Mouse (Mus musculus) stomach, embryonic 16.5 days (tissue): Measurements from ENCODE around the gene Dok5. TPM values are rescaled to one million over a fixed set of nuclear protein-coding genes. Genes with fewer than 3 reads are reported as not detected.

ENCODE experiments used
- ATAC-seq: fragments of 200-750 bp; cut with Nextera tagmentation; 2 replicates; pipeline ENCODE4 v1.8.0; 2017; ENCODE audit warnings: moderate number of reproducible peaks, moderate TSS enrichment; ENCODE audit not compliant: insufficient read depth, low FRiP score
- H3K27ac ChIP-seq: fragments of 300-500 bp; sonication (generic); 2 replicates; pipeline ENCODE4 v1.5.1; 2014; ENCODE audit warnings: low read length
- H3K27me3 ChIP-seq: fragments of 300-500 bp; sonication (generic); 2 replicates; pipeline ENCODE4 v1.6.1; 2014; ENCODE audit warnings: low read length, control low read depth, mixed read lengths; ENCODE audit not compliant: control insufficient read depth, insufficient read depth
- H3K36me3 ChIP-seq: fragments of 300-500 bp; sonication (generic); 2 replicates; pipeline ENCODE4 v1.6.1; 2014; ENCODE audit warnings: low read length; ENCODE audit not compliant: control insufficient read depth, insufficient read depth
- H3K4me1 ChIP-seq: fragments of 300-500 bp; sonication (generic); 2 replicates; pipeline ENCODE4 v1.6.1; 2014; ENCODE audit warnings: low read length, control low read depth, mixed read lengths; ENCODE audit not compliant: control insufficient read depth, insufficient read depth
- H3K4me2 ChIP-seq: fragments of 300-500 bp; sonication (generic); 2 replicates; pipeline ENCODE4 v1.6.1; 2014; ENCODE audit warnings: low read depth, low read length, mixed read lengths
- H3K4me3 ChIP-seq: fragments of 300-500 bp; sonication (generic); replicated peaks from 2 replicates; pipeline ENCODE4 v1.5.1; 2014; ENCODE audit warnings: mild to moderate bottlenecking, low read length
- H3K9ac ChIP-seq: fragments of 300-500 bp; sonication (generic); 2 replicates; pipeline ENCODE4 v1.6.1; 2014; ENCODE audit warnings: low read length
- H3K9me3 ChIP-seq: fragments of 300-500 bp; sonication (generic); replicated peaks from 2 replicates; pipeline ENCODE4 v1.6.1; 2016; ENCODE audit warnings: low read length, control low read depth; ENCODE audit not compliant: control insufficient read depth
- WGBS: fragments of 180-500 bp; shearing (Covaris S2); extraction: QIAGEN DNeasy Blood & Tissue Kit; methylation state at CpG from one replicate; pipeline ENCODE4 v1.1.7; 2014; 5-methylcytosine and 5-hydroxymethylcytosine counted together
- polyA plus RNA-seq: library from polyadenylated mRNA; unstranded; fragments of >200 nt; fragmentation: Nextera tagmentation; extraction: Ambion mirVana; gene quantifications from 2 replicates; pipeline ENCODE4 v1.2.1, GENCODE M21; 2015

Dok5 gene
- polyA plus RNA-seq, 1 experiment from 2014 or later = 3.5 TPM

DNA sequence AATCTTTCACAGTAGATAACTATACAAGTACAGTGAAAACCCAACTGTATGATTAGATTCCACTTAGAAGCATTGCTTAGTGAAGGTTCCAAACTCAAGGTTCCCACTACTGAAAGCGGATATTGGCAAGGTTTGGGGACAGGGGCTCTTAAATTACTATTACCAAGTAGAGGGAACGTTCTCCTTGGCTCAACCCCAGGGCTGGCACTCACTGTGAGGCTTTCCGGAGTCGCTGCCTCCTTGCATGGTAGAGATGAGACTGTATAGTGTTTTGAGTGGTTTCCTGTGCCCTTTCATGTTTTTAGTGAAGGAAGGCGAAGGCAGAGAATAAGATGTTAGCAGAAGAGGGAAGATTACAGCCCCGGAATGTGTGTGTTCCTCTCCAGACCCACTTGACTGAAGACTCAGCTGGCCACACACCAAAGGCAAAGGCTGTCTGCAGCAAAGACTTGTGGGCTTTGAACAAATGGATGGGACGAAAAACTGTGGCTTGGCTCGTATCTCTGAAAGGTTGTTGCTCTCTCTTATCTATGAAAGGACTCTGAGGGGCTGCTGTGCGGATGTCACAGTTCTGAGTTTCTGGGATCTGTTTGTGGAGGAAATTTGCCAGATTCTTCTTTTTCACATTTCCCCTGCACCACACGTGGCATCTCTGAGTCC is 20.7 kb downstream of the Dok5 start:
- 58% methylated on average over 10 of the region's 10 CpGs for WGBS
- no peak overlapping the region for H3K4me2 ChIP-seq
- no peak overlapping the region for H3K27ac ChIP-seq
- no peak for ATAC-seq
- H3K9ac ChIP-seq = no peak overlapping the region
- no peak overlapping the region for H3K4me3 ChIP-seq
- H3K4me1 ChIP-seq = peaks cover 4% of the 10 kb centered on the region
- no peaks in the 10 kb centered on the region for H3K27me3 ChIP-seq
- no peaks in the 10 kb centered on the region for H3K9me3 ChIP-seq
- H3K36me3 ChIP-seq = no peaks in the 10 kb centered on the region

DNA sequence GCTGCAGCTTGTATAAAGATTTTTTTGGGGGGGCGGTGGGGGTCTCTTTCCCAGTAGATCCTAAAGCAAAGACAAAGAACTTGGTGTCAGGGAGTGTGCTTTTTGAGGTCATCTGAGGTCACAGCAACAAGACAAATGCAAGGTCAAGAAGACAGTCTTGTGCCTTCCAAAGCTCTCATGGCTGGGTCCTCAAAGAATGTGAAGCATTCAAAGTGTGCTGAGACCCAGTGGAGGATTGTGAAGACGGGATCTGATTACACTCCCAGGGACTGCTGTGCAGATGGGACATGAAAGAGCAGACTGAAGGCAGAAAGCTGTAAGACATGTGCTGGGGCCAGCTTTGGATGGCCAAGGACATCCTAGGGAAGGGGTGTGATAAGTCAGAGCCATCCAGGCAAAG is 24.2 kb downstream of the Dok5 start:
- H3K36me3 ChIP-seq = no peaks in the 10 kb centered on the region
- no peak overlapping the region for H3K27ac ChIP-seq
- H3K27me3 ChIP-seq = no peaks in the 10 kb centered on the region
- 48% methylated on average over 2 of the region's 2 CpGs for WGBS
- no peak overlapping the region for H3K4me3 ChIP-seq
- no peaks in the 10 kb centered on the region for H3K9me3 ChIP-seq
- no peak overlapping the region for H3K4me2 ChIP-seq
- H3K9ac ChIP-seq = no peak overlapping the region
- peaks cover 9% of the 10 kb centered on the region for H3K4me1 ChIP-seq
- no peak for ATAC-seq

DNA sequence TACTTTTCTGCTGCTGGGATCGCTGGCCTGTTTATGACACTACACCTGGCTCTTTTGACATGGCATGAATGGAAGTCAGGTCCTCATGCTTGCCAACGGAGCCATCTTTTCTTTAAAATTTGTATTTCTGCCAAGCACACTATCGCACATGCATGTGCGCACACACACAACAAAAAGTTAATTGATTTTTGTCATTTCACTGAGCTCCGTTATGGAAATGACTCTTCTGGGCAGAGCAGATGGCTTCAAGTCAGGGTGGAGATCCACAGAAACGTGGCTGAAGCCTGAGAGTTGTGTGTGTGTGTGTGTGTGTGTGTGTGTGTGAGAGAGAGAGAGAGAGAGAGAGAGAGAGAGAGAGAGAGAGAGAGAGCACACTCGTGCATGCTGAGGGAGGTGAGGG is 25.1 kb downstream of the Dok5 start:
- H3K36me3 ChIP-seq = no peaks in the 10 kb centered on the region
- H3K4me2 ChIP-seq = no peak overlapping the region
- H3K9ac ChIP-seq = no peak overlapping the region
- 64% methylated on average over 7 of the region's 7 CpGs for WGBS
- H3K27me3 ChIP-seq = no peaks in the 10 kb centered on the region
- peaks cover 9% of the 10 kb centered on the region for H3K4me1 ChIP-seq
- ATAC-seq = no peak
- no peak overlapping the region for H3K27ac ChIP-seq
- no peak overlapping the region for H3K4me3 ChIP-seq
- no peaks in the 10 kb centered on the region for H3K9me3 ChIP-seq

DNA sequence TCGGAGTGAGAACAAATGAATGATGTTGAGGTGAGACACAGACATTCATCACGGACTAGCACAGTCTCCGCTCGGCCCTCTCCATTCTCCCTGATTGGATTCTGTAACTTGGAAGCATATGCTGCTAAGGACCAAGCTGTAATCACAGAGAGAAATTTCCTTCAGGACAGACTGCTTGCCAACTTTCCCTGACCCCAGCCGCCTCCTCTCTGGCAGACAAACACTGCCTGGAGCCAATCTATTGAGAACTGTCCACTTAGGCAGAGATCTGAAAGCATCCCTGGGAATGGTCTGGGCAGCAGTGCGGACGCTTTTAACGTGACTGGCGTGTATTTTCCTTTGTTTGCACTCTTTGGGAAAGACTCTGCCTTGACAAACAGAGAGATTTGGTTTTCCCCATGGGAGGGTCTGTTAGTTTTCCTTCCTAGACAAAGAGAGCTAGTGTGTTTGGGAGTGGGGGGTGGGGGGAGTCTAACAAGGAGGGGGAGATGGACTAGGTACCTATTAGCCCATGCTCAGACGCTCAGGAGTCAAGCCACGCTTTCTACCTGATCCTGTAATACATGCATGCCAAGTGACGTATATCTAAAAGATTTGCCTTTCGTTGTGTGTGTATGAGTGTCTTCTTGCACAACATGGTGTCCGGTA is 25.7 kb downstream of the Dok5 start:
- Histone ChIP-seq H3K4me3 (no peak overlapping the region), H3K9me3 (no peaks in the 10 kb centered on the region), H3K36me3 (no peaks in the 10 kb centered on the region), H3K27me3 (no peaks in the 10 kb centered on the region), H3K4me1 (peaks cover 9% of the 10 kb centered on the region), H3K4me2 (no peak overlapping the region), H3K9ac (no peak overlapping the region), H3K27ac (no peak overlapping the region)
- ATAC-seq = peak; percentile 83
- WGBS = 28% methylated on average over 14 of the region's 14 CpGs

DNA sequence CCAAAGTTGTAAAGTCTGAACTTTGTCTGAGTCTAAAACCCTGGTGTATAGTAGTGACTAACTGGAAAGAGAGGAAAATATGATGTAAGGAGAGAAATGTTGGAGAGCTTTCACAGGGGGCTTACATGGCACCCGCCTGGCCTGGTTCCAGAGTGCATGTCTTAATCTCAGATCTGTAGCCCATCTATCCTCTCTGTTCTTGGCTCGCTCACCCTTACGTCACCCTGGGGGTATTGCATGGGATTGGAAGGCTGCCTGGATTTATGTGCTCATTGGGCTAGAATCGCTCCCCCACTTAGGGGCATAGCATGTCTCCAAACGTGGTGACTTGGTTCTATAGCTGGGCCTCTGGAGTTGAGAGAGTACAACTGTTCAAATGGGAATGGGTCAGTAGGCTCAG is 26.6 kb downstream of the Dok5 start:
- Histone ChIP-seq H3K4me3 (no peak overlapping the region), H3K9ac (no peak overlapping the region), H3K36me3 (no peaks in the 10 kb centered on the region), H3K4me1 (peaks cover 9% of the 10 kb centered on the region), H3K27me3 (no peaks in the 10 kb centered on the region), H3K9me3 (no peaks in the 10 kb centered on the region), H3K27ac (no peak overlapping the region), H3K4me2 (no peak overlapping the region)
- 77% methylated on average over 5 of the region's 5 CpGs for WGBS
- no peak for ATAC-seq

DNA sequence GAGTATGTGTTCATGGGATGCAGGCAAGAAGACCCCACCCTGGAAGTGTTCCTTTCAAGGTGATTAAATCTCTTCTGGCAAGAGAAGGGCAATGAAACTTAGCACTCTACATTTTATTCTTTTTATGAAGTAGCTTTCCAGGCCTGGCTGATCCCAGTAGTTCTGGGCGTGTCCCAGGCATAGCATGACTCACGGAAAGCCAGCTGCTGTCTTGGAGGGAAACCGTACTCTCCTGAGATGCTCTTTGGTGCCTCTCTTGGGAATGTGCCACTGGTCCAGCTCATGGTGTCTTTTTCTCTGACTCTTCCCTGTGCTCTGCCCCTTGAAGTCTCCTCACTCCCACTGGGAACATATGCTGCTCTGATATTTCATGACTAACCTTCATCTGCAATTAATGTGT is 33.1 kb downstream of the Dok5 start:
- ATAC-seq = no peak
- 53% methylated on average over 3 of the region's 3 CpGs for WGBS
- H3K27ac ChIP-seq = no peak overlapping the region

DNA sequence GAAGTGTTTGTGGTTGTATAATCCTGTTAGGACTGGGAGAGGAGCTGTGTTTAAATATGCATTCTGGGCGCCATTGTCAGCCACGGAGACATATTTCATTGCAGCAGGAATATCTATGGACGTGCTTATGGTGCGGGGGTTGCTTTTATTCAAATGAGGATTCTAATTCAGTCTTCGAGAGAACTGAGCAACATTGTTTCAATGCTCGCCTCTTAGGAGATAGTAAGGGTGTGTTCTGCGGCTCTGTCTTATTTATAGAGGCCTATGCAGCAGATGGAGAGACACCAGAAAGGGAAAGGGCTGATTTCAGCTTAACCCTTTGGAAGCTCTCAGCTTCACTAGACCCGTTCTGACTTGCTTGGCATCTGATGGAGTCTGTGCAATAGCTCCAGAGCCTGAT is 35.6 kb downstream of the Dok5 start:
- H3K9me3 ChIP-seq = no peaks in the 10 kb centered on the region
- no peak for ATAC-seq
- H3K9ac ChIP-seq = no peak overlapping the region
- H3K27me3 ChIP-seq = no peaks in the 10 kb centered on the region
- H3K36me3 ChIP-seq = no peaks in the 10 kb centered on the region
- no peak overlapping the region for H3K27ac ChIP-seq
- 37% methylated on average over 8 of the region's 8 CpGs for whole genome bisulfite sequencing
- H3K4me2 ChIP-seq = no peak overlapping the region
- H3K4me3 ChIP-seq = no peak overlapping the region
- peaks cover 5% of the 10 kb centered on the region for H3K4me1 ChIP-seq

More for the DNA sequence above, 33.1 kb downstream of the Dok5 start:
- 0 out of 2 replicates have a peak, but pooled peaks cover 3% of the 10 kb centered on the region for H3K4me1 ChIP-seq
- no peaks in the 10 kb centered on the region for H3K9me3 ChIP-seq
- H3K9ac ChIP-seq = no peak overlapping the region
- H3K36me3 ChIP-seq = no peaks in the 10 kb centered on the region
- H3K27me3 ChIP-seq = no peaks in the 10 kb centered on the region
- no peak overlapping the region for H3K4me3 ChIP-seq
- no peak overlapping the region for H3K4me2 ChIP-seq

DNA sequence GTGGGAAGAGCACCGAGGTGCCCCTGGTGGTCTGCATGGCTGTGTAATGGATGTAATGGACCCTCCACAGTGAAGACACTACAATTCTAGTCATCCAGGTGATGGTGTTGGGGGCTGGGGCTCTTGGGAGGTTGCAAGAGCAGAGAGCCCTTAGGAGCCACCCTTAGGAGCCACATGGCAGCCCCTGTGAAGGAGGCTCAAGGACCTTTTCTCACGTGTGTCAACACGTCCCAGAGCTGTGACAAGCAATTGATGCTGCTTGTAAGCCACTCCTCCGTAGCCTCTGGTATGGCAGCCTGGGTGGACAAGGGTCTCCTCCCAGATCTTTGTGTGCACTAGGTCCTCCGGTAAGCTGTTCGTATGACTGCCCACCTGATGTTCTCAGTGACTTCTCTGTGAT is 37.1 kb downstream of the Dok5 start:
- H3K27ac ChIP-seq = no peak overlapping the region
- no peaks in the 10 kb centered on the region for H3K9me3 ChIP-seq
- H3K4me2 ChIP-seq = no peak overlapping the region
- no peaks in the 10 kb centered on the region for H3K27me3 ChIP-seq
- no peaks in the 10 kb centered on the region for H3K36me3 ChIP-seq
- ATAC-seq = no peak
- H3K4me3 ChIP-seq = no peak overlapping the region
- peaks cover 7% of the 10 kb centered on the region for H3K4me1 ChIP-seq
- 76% methylated on average over 6 of the region's 6 CpGs for WGBS
- no peak overlapping the region for H3K9ac ChIP-seq

DNA sequence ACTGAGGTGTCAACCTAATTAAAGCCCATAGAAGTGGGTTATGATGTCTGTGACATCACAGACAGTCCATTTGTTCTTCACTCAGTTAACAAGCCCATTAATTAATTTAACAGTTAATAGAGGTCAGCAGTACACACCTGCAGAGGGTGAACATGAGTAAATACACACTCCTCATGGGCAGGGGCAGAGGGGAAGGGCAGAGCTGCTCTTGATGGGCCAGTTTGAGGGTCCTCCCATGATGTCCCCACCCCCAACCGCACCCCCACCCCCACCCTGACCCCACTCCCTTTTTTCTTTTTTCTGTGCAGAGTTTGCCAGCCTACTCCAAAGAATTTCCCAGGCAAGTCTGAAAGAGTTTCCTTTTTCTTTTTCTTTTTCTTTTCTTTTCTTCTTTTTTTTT is 39.9 kb downstream of the Dok5 start:
- WGBS = 18% methylated on average over 1 of the region's 1 CpGs
- H3K9ac ChIP-seq = no peak overlapping the region
- no peak overlapping the region for H3K27ac ChIP-seq
- H3K9me3 ChIP-seq = no peaks in the 10 kb centered on the region
- no peak for ATAC-seq
- H3K36me3 ChIP-seq = no peaks in the 10 kb centered on the region
- no peak overlapping the region for H3K4me2 ChIP-seq
- H3K4me3 ChIP-seq = no peak overlapping the region
- no peaks in the 10 kb centered on the region for H3K27me3 ChIP-seq
- H3K4me1 ChIP-seq = peaks cover 7% of the 10 kb centered on the region
